Mouse (Mus musculus): ENCODE results near the gene Afg1l. TPM values are rescaled to one million over a fixed set of nuclear protein-coding genes. Genes with fewer than 3 reads are reported as not detected.

Gene Afg1l
- polyA plus RNA-seq, 1 experiment: 21.7 TPM

GRCm38 (mm10) chr10:42511184-42512135 lies 33.1 kb upstream of the Afg1l start:
- 81% methylated on average over 6 of the region's 6 CpGs for WGBS
- Histone ChIP-seq H3K4me3 (ENCODE audit: insufficient read depth, low read depth, low read length) (no peak overlapping the region), H3K36me3 (ENCODE audit: control insufficient read depth, insufficient read depth, low read length) (no peaks in the 10 kb centered on the region), H3K4me1 (ENCODE audit: control insufficient read depth, insufficient read depth, low read length) (peaks cover 5% of the 10 kb centered on the region; the same call in 1 of the 2 replicates), H3K27me3 (replicated peaks; ENCODE audit: control insufficient read depth, insufficient read depth, low read length) (no peaks in the 10 kb centered on the region), H3K27ac (ENCODE audit: insufficient read depth, low read depth, low read length) (no peak overlapping the region)
- TF ChIP-seq POLR2A (IDR thresholded peaks at IDR 0.05; ENCODE audit: low read depth, low read length) (no peak), CTCF (conservative IDR thresholded peaks at IDR 0.05; ENCODE audit: insufficient read depth, insufficient read length, low read depth, low read length) (no peak)
- no peak for DNase-seq

GRCm38 (mm10) chr10:42510141-42510540 lies 31.8 kb upstream of the Afg1l start:
- no peaks in the 10 kb centered on the region for H3K36me3 ChIP-seq (ENCODE audit: control insufficient read depth, insufficient read depth, low read length)
- no peak overlapping the region for H3K4me3 ChIP-seq (ENCODE audit: insufficient read depth, low read depth, low read length)
- H3K27me3 ChIP-seq (replicated peaks; ENCODE audit: control insufficient read depth, insufficient read depth, low read length): no peaks in the 10 kb centered on the region
- H3K4me1 ChIP-seq (ENCODE audit: control insufficient read depth, insufficient read depth, low read length): peaks cover 7% of the 10 kb centered on the region; the same call in 1 of the 2 replicates
- no peak for DNase-seq
- no peak overlapping the region for H3K27ac ChIP-seq (ENCODE audit: insufficient read depth, low read depth, low read length)
- 83% methylated on average over 6 of the region's 6 CpGs for WGBS
- TF ChIP-seq POLR2A (IDR thresholded peaks at IDR 0.05; ENCODE audit: low read depth, low read length) (no peak), CTCF (conservative IDR thresholded peaks at IDR 0.05; ENCODE audit: insufficient read depth, insufficient read length, low read depth, low read length) (peak; percentile 28)

GRCm38 (mm10) chr10:42504096-42504710 lies 25.8 kb upstream of the Afg1l start:
- TF ChIP-seq CTCF (conservative IDR thresholded peaks at IDR 0.05; ENCODE audit: insufficient read depth, insufficient read length, low read depth, low read length): 0 out of 2 replicates have a peak, but pooled peaks have one; percentile 14
- no peak for TF ChIP-seq POLR2A (IDR thresholded peaks at IDR 0.05; ENCODE audit: low read depth, low read length)
- peaks cover 8% of the 10 kb centered on the region; the same call in 1 of the 2 replicates for H3K4me1 ChIP-seq (ENCODE audit: control insufficient read depth, insufficient read depth, low read length)
- peak; percentile 24 for DNase-seq
- no peak overlapping the region for H3K27ac ChIP-seq (ENCODE audit: insufficient read depth, low read depth, low read length)
- H3K4me3 ChIP-seq (ENCODE audit: insufficient read depth, low read depth, low read length): no peak overlapping the region
- WGBS: 73% methylated on average over 10 of the region's 10 CpGs
- no peaks in the 10 kb centered on the region for H3K27me3 ChIP-seq (replicated peaks; ENCODE audit: control insufficient read depth, insufficient read depth, low read length)
- H3K36me3 ChIP-seq (ENCODE audit: control insufficient read depth, insufficient read depth, low read length): no peaks in the 10 kb centered on the region

- H3K4me1 ChIP-seq (ENCODE audit: control insufficient read depth, insufficient read depth, low read length): peaks cover 4% of the 10 kb centered on the region; the same call in 1 of the 2 replicates
- peak overlapping the region; percentile 89 for H3K4me3 ChIP-seq (ENCODE audit: insufficient read depth, low read depth, low read length)
- WGBS: under 1% methylated on average over 55 of the region's 55 CpGs
- H3K27me3 ChIP-seq (replicated peaks; ENCODE audit: control insufficient read depth, insufficient read depth, low read length): no peaks in the 10 kb centered on the region
- H3K36me3 ChIP-seq (ENCODE audit: control insufficient read depth, insufficient read depth, low read length): no peaks in the 10 kb centered on the region
- peak; percentile 71 for DNase-seq
- TF ChIP-seq CTCF (conservative IDR thresholded peaks at IDR 0.05; ENCODE audit: insufficient read depth, insufficient read length, low read depth, low read length) (no peak), POLR2A (IDR thresholded peaks at IDR 0.05; ENCODE audit: low read depth, low read length) (no peak)
- peak overlapping the region; percentile 77 for H3K27ac ChIP-seq (ENCODE audit: insufficient read depth, low read depth, low read length)
Measured at GRCm38 (mm10) chr10:42502349-42503111, 24.2 kb upstream of the Afg1l start.

GRCm38 (mm10) chr10:42501775-42502348 lies 23.5 kb upstream of the Afg1l start, which contains the start of gene Snx3:
Gene Snx3, plus strand, starts transcription at chr10:42502030.
- under 1% methylated on average over 68 of the region's 68 CpGs for WGBS
- Histone ChIP-seq H3K27me3 (replicated peaks; ENCODE audit: control insufficient read depth, insufficient read depth, low read length) (no peaks in the 10 kb centered on the region), H3K36me3 (ENCODE audit: control insufficient read depth, insufficient read depth, low read length) (no peaks in the 10 kb centered on the region), H3K4me1 (ENCODE audit: control insufficient read depth, insufficient read depth, low read length) (peaks cover 2% of the 10 kb centered on the region; the same call in 1 of the 2 replicates), H3K27ac (ENCODE audit: insufficient read depth, low read depth, low read length) (peak within 1 kb of the TSS; percentile 84), H3K4me3 (ENCODE audit: insufficient read depth, low read depth, low read length) (peak within 1 kb of the TSS; percentile 89)
- no peak for TF ChIP-seq CTCF (conservative IDR thresholded peaks at IDR 0.05; ENCODE audit: insufficient read depth, insufficient read length, low read depth, low read length)
- TF ChIP-seq POLR2A (IDR thresholded peaks at IDR 0.05; ENCODE audit: low read depth, low read length): peak; percentile 71
- peak; percentile 99 for DNase-seq

- Histone ChIP-seq H3K4me1 (ENCODE audit: control insufficient read depth, insufficient read depth, low read length) (peaks cover 2% of the 10 kb centered on the region; the same call in 1 of the 2 replicates), H3K36me3 (ENCODE audit: control insufficient read depth, insufficient read depth, low read length) (no peaks in the 10 kb centered on the region), H3K27ac (ENCODE audit: insufficient read depth, low read depth, low read length) (peak overlapping the region; percentile 84), H3K27me3 (replicated peaks; ENCODE audit: control insufficient read depth, insufficient read depth, low read length) (no peaks in the 10 kb centered on the region), H3K4me3 (ENCODE audit: insufficient read depth, low read depth, low read length) (peak overlapping the region; percentile 30; the same call in 1 of the 2 replicates)
- no peak for TF ChIP-seq CTCF (conservative IDR thresholded peaks at IDR 0.05; ENCODE audit: insufficient read depth, insufficient read length, low read depth, low read length)
- TF ChIP-seq POLR2A (IDR thresholded peaks at IDR 0.05; ENCODE audit: low read depth, low read length): no peak
- no peak for DNase-seq
- WGBS: 67% methylated on average over 5 of the region's 5 CpGs
Measured at GRCm38 (mm10) chr10:42501161-42501560, 22.8 kb upstream of the Afg1l start.

All from kidney, adult 2 months (tissue).